Mouse (Mus musculus): ENCODE results near the gene Abcd3. TPM values are rescaled to one million over a fixed set of nuclear protein-coding genes. Genes with fewer than 3 reads are reported as not detected.

The Abcd3 gene
- total and polyA plus RNA-seq, 3 experiments = 14.8 to 61.4 (median 29.9) TPM

DNA sequence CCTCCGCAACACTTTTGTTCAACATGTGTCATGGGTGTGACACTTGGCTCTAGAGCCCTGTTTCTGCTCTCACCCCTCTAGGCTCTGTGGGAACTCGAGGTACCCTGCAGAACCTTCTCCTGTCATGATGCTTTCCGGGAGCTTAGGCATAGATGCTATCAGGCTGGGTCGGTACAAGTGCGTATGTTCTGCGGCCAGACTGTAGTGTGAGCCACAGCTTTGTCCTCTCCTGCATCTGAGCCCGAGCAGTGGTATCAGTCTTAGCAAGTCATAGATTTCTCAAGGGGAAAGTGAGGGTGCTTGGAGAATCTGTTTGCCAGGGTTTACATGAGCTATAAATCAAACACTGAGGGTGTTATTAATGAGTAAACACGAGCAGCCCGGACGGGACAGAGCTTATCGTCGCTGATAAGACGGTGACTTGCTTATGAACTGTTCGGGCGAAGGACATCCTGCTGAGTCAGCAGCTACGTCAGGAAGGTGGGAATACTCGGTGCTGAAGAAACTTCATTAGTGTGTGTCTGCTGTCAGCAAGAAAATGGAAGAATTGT is 101.9 kb downstream of the Abcd3 start:
- Histone ChIP-seq H3K4me3 (ENCODE audit: control insufficient read depth in 1 of 2, insufficient read depth in 1 of 2, low read depth in 2 of 2, low read length in 2 of 2) (no peak overlapping the region), H3K79me2 (ENCODE audit: control insufficient read depth, insufficient read depth, low read length, poor library complexity) (no peaks in the 10 kb centered on the region), H3K4me1 (ENCODE audit: control insufficient read depth in 1 of 2, insufficient read depth in 2 of 2, low read length in 2 of 2) (no peaks in the 10 kb centered on the region), H3K27me3 (ENCODE audit: control insufficient read depth in 1 of 2, insufficient read depth in 2 of 2, low read length in 2 of 2) (peaks cover 4 to 12% of the 10 kb centered on the region in 2 experiments; a peak in 3 of 4 replicates), H3K27ac (ENCODE audit: control insufficient read depth, low read depth, low read length) (no peak overlapping the region), H3K36me3 (ENCODE audit: control insufficient read depth in 1 of 2, insufficient read depth in 2 of 2, low read length in 2 of 2) (no peaks in the 10 kb centered on the region), H3K9ac (ENCODE audit: control insufficient read depth, low read depth, low read length, poor library complexity, severe bottlenecking) (no peak overlapping the region), H3K9me3 (replicated peaks; ENCODE audit: insufficient read depth, low read length) (no peaks in the 10 kb centered on the region)
- TF ChIP-seq MAFK (IDR thresholded peaks at IDR 0.05; ENCODE audit: borderline replicate concordance, low read depth, low read length) = peak; percentile 19; the same call in 1 of the 2 replicates
- no peak for TF ChIP-seq POLR2A (IDR thresholded peaks at IDR 0.05; ENCODE audit: control insufficient read depth in 1 of 2, insufficient read depth in 1 of 2, low read depth in 1 of 2, low read length in 2 of 2, poor library complexity in 1 of 2)
- no peak for DNase-seq (ENCODE audit: low read depth, low spot score)

DNA sequence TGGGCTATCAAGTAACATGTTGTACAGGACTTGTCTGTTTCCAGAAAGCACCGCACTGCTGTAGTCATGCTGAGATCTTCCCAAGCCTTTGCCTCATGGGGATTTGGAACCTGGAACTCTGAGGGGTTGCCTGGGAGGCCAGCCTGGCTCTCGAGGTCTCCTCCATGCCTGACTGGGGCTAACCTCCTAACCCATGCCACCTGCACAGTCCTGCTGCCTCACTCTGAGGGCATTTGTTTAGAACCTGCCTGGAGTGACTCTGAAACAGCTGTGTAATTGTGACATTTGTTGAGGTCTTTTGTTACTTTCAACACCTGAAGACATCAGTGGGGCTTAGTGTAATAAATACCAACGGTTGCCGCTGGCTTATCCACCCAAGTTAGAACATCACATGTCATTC is 102.9 kb downstream of the Abcd3 start:
- Histone ChIP-seq H3K79me2 (ENCODE audit: control insufficient read depth, insufficient read depth, low read length, poor library complexity) (no peaks in the 10 kb centered on the region), H3K27ac (ENCODE audit: control insufficient read depth, low read depth, low read length) (no peak overlapping the region), H3K9me3 (replicated peaks; ENCODE audit: insufficient read depth, low read length) (no peaks in the 10 kb centered on the region), H3K4me1 (ENCODE audit: control insufficient read depth in 1 of 2, insufficient read depth in 2 of 2, low read length in 2 of 2) (no peaks in the 10 kb centered on the region), H3K4me3 (ENCODE audit: control insufficient read depth in 1 of 2, insufficient read depth in 1 of 2, low read depth in 2 of 2, low read length in 2 of 2) (no peak overlapping the region), H3K9ac (ENCODE audit: control insufficient read depth, low read depth, low read length, poor library complexity, severe bottlenecking) (no peak overlapping the region), H3K36me3 (ENCODE audit: control insufficient read depth in 1 of 2, insufficient read depth in 2 of 2, low read length in 2 of 2) (no peaks in the 10 kb centered on the region), H3K27me3 (ENCODE audit: control insufficient read depth in 1 of 2, insufficient read depth in 2 of 2, low read length in 2 of 2) (peaks cover 4 to 12% of the 10 kb centered on the region in 2 experiments; a peak in 3 of 4 replicates)
- no peak for DNase-seq (ENCODE audit: low read depth, low spot score)
- TF ChIP-seq MXI1 (IDR thresholded peaks at IDR 0.05; ENCODE audit: low read depth, low read length) = no peak
- no peak for TF ChIP-seq ZKSCAN1 (IDR thresholded peaks at IDR 0.05; ENCODE audit: low read depth, low read length)
- no peak for TF ChIP-seq CHD2 (IDR thresholded peaks at IDR 0.05; ENCODE audit: low read length)

DNA sequence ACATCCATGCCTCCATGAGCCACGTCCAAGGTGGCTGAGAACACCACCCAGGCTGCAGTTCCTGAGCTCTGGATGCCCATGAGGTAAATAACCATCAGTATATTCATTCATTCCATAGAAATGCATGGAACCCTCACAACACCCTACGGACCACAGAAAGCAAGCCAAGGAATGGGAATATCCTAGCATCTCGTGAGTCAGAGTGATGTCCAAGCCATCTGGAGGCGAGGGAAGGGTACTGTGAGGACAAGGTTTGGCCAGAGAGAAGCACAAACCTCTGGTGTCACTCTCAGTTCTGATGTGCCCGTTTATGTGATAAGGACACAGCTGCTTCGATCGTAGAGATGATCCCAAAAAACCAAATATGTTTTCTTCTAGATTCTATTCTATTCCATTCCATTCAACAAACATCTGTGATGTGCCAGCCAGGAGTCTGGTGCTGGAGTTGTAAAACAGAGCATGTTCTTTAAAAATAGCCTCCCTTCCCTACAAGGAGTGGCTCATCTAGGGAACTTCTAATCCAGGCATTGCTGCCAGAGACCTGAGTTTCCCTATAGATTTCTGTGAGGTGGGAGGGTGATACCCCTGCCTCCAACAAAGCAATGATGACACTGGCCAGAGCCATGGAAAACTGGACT is 104.1 kb downstream of the Abcd3 start:
- no peak overlapping the region for H3K4me3 ChIP-seq (ENCODE audit: control insufficient read depth in 1 of 2, insufficient read depth in 1 of 2, low read depth in 2 of 2, low read length in 2 of 2)
- peaks cover 4 to 12% of the 10 kb centered on the region in 2 experiments; a peak in 3 of 4 replicates for H3K27me3 ChIP-seq (ENCODE audit: control insufficient read depth in 1 of 2, insufficient read depth in 2 of 2, low read length in 2 of 2)
- no peak overlapping the region for H3K9ac ChIP-seq (ENCODE audit: control insufficient read depth, low read depth, low read length, poor library complexity, severe bottlenecking)
- no peak for DNase-seq (ENCODE audit: low read depth, low spot score)
- H3K36me3 ChIP-seq (ENCODE audit: control insufficient read depth in 1 of 2, insufficient read depth in 2 of 2, low read length in 2 of 2) = no peaks in the 10 kb centered on the region
- no peaks in the 10 kb centered on the region for H3K79me2 ChIP-seq (ENCODE audit: control insufficient read depth, insufficient read depth, low read length, poor library complexity)
- TF ChIP-seq POLR2AphosphoS2 (IDR thresholded peaks at IDR 0.05; ENCODE audit: low read length) (no peak), UBTF (IDR thresholded peaks at IDR 0.05; ENCODE audit: borderline replicate concordance, insufficient read depth, low read depth, low read length) (no peak), SMC3 (IDR thresholded peaks at IDR 0.05; ENCODE audit: low read depth, low read length) (no peak), MAZ (IDR thresholded peaks at IDR 0.05; ENCODE audit: low read depth, low read length) (no peak), TAL1 (IDR thresholded peaks at IDR 0.05; ENCODE audit: low read length) (no peak), KAT2A (conservative IDR thresholded peaks at IDR 0.05; ENCODE audit: low read depth, low read length) (no peak), E2F4 (IDR thresholded peaks at IDR 0.05; ENCODE audit: borderline replicate concordance, low read depth, low read length) (no peak), HCFC1 (IDR thresholded peaks at IDR 0.05; ENCODE audit: low read depth, low read length) (no peak), USF2 (IDR thresholded peaks at IDR 0.05; ENCODE audit: borderline replicate concordance in 1 of 2, insufficient read depth in 1 of 2, low read depth in 1 of 2, low read length in 2 of 2) (no peak), CHD1 (IDR thresholded peaks at IDR 0.05; ENCODE audit: low read depth, low read length) (no peak), MEF2A (IDR thresholded peaks at IDR 0.05; ENCODE audit: extremely low read depth, insufficient replicate concordance, low read depth, low read length, poor library complexity, severe bottlenecking) (no peak), ZNF384 (IDR thresholded peaks at IDR 0.05; ENCODE audit: low read depth, low read length) (no peak), ZMIZ1 (IDR thresholded peaks at IDR 0.05; ENCODE audit: low read depth, low read length) (no peak), MAX (IDR thresholded peaks at IDR 0.05; ENCODE audit: low read length) (no peak), MXI1 (IDR thresholded peaks at IDR 0.05; ENCODE audit: low read depth, low read length) (no peak), SIN3A (IDR thresholded peaks at IDR 0.05; ENCODE audit: low read length) (no peak), BHLHE40 (IDR thresholded peaks at IDR 0.05; ENCODE audit: borderline replicate concordance, low read depth, low read length) (no peak)
- no peak overlapping the region for H3K27ac ChIP-seq (ENCODE audit: control insufficient read depth, low read depth, low read length)
- no peaks in the 10 kb centered on the region for H3K4me1 ChIP-seq (ENCODE audit: control insufficient read depth in 1 of 2, insufficient read depth in 2 of 2, low read length in 2 of 2)
- no peaks in the 10 kb centered on the region for H3K9me3 ChIP-seq (replicated peaks; ENCODE audit: insufficient read depth, low read length)

All from MEL (cell line).